Mouse (Mus musculus): Measurements from ENCODE around the gene Slc7a9. TPM values are rescaled to one million over a fixed set of nuclear protein-coding genes. Genes with fewer than 3 reads are reported as not detected.

Gene Slc7a9
- total RNA-seq (2014; rRNA removed) (not detected in 2 replicates), polyA plus RNA-seq (2015; fragmentation: Nextera tagmentation; extraction: Ambion mirVana) (0.59 TPM in 1 of 2 replicates, not detected in the other)

GRCm38 (mm10) chr7:35447996-35448846 is at the start of gene Slc7a9:
TSS of gene Slc7a9 (plus strand) at chr7:35448796.
- Histone ChIP-seq H3K27me3 (ENCODE audit: insufficient read depth, low read length) (no peaks in the 10 kb centered on the region), H3K36me3 (ENCODE audit: insufficient read depth, low read length) (no peaks in the 10 kb centered on the region), H3K9me3 (ENCODE audit: low read length) (0 out of 2 replicates have a peak, but pooled peaks cover 4% of the 10 kb centered on the region), H3K9ac (replicated peaks; ENCODE audit: low read length, poor library complexity, severe bottlenecking) (no peak within 1 kb of the TSS), H3K27ac (ENCODE audit: low read depth, low read length) (no peak within 1 kb of the TSS), H3K4me1 (ENCODE audit: insufficient read depth, low read length) (no peaks in the 10 kb centered on the region), H3K4me3 (ENCODE audit: low read depth, low read length) (no peak within 1 kb of the TSS), H3K4me2 (ENCODE audit: low read depth, low read length, poor library complexity, severe bottlenecking) (no peak within 1 kb of the TSS)
- 29% methylated on average over 15 of the region's 15 CpGs for WGBS
- ATAC-seq (ENCODE audit: low FRiP score) = no peak
- no peak for TF ChIP-seq CTCF (IDR thresholded peaks at IDR 0.05)
- DNase-seq (ENCODE audit: low spot score) = no peak

DNA sequence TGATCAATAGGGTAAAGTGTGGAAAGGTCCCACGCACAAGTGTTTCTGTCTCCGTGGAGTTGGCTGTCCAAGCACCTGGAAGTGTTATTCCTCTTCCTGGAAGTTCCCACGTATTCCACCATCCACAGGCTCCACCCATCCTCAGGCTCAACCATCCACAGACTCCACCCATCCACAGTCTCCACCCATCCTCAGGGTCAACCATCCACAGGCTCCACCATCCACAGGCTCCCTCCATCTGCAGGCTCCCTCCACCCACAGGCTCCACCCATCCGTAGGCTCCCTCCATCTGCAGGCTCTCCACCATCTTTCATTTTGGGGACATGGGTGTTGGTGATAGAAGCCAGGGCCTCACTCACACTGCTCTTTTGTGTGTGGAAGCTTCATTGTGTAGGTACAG is 47.4 kb upstream of the Slc7a9 start:
- Histone ChIP-seq H3K4me1 (ENCODE audit: insufficient read depth, low read length) (peaks cover 7% of the 10 kb centered on the region), H3K9me3 (ENCODE audit: low read length) (no peaks in the 10 kb centered on the region), H3K4me2 (ENCODE audit: low read depth, low read length, poor library complexity, severe bottlenecking) (no peak overlapping the region), H3K9ac (replicated peaks; ENCODE audit: low read length, poor library complexity, severe bottlenecking) (no peak overlapping the region), H3K27ac (ENCODE audit: low read depth, low read length) (no peak overlapping the region), H3K4me3 (ENCODE audit: low read depth, low read length) (no peak overlapping the region), H3K36me3 (ENCODE audit: insufficient read depth, low read length) (peaks cover 29% of the 10 kb centered on the region), H3K27me3 (ENCODE audit: insufficient read depth, low read length) (no peaks in the 10 kb centered on the region)
- DNase-seq (ENCODE audit: low spot score) (no peak), ATAC-seq (ENCODE audit: low FRiP score) (no peak)
- TF ChIP-seq CTCF (IDR thresholded peaks at IDR 0.05) = no peak
- 88% methylated on average over 4 of the region's 4 CpGs for WGBS

- DNase-seq (ENCODE audit: low spot score) (no peak), ATAC-seq (ENCODE audit: low FRiP score) (no peak)
- H3K27me3 ChIP-seq (ENCODE audit: insufficient read depth, low read length) = no peaks in the 10 kb centered on the region
- H3K4me1 ChIP-seq (ENCODE audit: insufficient read depth, low read length) = no peaks in the 10 kb centered on the region
- H3K4me3 ChIP-seq (ENCODE audit: low read depth, low read length) = no peak overlapping the region
- 75% methylated on average over 5 of the region's 5 CpGs for WGBS
- no peaks in the 10 kb centered on the region for H3K9me3 ChIP-seq (ENCODE audit: low read length)
- H3K27ac ChIP-seq (ENCODE audit: low read depth, low read length) = no peak overlapping the region
- no peak for TF ChIP-seq CTCF (IDR thresholded peaks at IDR 0.05)
- peaks cover 20% of the 10 kb centered on the region for H3K36me3 ChIP-seq (ENCODE audit: insufficient read depth, low read length)
- no peak overlapping the region for H3K4me2 ChIP-seq (ENCODE audit: low read depth, low read length, poor library complexity, severe bottlenecking)
- H3K9ac ChIP-seq (replicated peaks; ENCODE audit: low read length, poor library complexity, severe bottlenecking) = no peak overlapping the region
These were observed 33.4 kb upstream of the Slc7a9 start for GRCm38 (mm10) chr7:35415226-35415625.

DNA sequence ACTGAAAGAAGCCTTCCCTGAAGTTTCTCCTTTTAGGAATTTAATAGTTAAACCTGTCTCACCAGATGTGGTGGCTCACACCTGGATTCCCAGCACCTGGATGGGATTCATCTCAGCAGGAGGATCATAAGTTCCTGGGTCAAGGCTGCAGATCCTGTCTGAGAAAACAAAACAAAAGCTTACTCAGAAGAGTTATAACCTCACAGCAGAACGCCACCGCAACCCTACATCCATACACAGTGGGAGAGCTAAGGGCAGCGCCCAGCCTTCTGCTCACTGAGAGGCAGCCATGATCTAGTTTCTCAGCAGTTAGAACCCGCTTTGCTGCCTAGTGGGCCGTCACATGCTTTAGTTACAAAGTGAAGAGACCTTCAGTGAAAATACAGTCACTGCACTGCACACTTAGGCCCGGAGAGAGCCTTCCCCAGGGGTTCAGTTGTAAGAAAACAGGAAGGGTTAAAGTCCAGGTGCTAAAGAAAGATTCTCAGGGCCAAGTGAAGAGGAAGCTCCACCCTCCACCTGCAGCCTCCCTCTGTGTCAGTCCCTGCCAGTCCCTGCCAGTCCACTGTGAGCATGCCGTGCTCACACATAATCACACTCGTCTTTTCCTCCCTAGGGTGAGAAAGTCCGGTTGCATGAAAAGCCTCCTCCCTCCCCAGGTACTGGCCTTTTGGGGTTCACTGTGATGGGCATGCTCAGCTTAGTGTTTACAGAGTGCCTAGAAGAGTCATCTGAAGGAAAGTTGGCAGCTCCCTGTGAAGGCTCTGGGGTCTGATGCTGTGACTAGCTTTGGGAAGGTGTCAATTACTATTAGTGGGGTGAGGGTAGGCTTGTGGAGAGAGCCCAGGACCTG is 32.6 kb upstream of the Slc7a9 start:
- Histone ChIP-seq H3K9me3 (ENCODE audit: low read length) (no peaks in the 10 kb centered on the region), H3K4me2 (ENCODE audit: low read depth, low read length, poor library complexity, severe bottlenecking) (no peak overlapping the region), H3K4me1 (ENCODE audit: insufficient read depth, low read length) (no peaks in the 10 kb centered on the region), H3K27me3 (ENCODE audit: insufficient read depth, low read length) (no peaks in the 10 kb centered on the region), H3K4me3 (ENCODE audit: low read depth, low read length) (no peak overlapping the region), H3K9ac (replicated peaks; ENCODE audit: low read length, poor library complexity, severe bottlenecking) (no peak overlapping the region), H3K27ac (ENCODE audit: low read depth, low read length) (no peak overlapping the region), H3K36me3 (ENCODE audit: insufficient read depth, low read length) (peaks cover 24% of the 10 kb centered on the region)
- WGBS = 83% methylated on average over 9 of the region's 9 CpGs
- DNase-seq (ENCODE audit: low spot score) (no peak), ATAC-seq (ENCODE audit: low FRiP score) (no peak)
- TF ChIP-seq CTCF (IDR thresholded peaks at IDR 0.05) = no peak

- ATAC-seq (ENCODE audit: low FRiP score) (no peak), DNase-seq (ENCODE audit: low spot score) (no peak)
- Histone ChIP-seq H3K36me3 (ENCODE audit: insufficient read depth, low read length) (peaks cover 29% of the 10 kb centered on the region), H3K27ac (ENCODE audit: low read depth, low read length) (no peak overlapping the region), H3K9ac (replicated peaks; ENCODE audit: low read length, poor library complexity, severe bottlenecking) (no peak overlapping the region), H3K4me1 (ENCODE audit: insufficient read depth, low read length) (no peaks in the 10 kb centered on the region), H3K4me2 (ENCODE audit: low read depth, low read length, poor library complexity, severe bottlenecking) (no peak overlapping the region), H3K9me3 (ENCODE audit: low read length) (no peaks in the 10 kb centered on the region), H3K4me3 (ENCODE audit: low read depth, low read length) (no peak overlapping the region), H3K27me3 (ENCODE audit: insufficient read depth, low read length) (no peaks in the 10 kb centered on the region)
- TF ChIP-seq CTCF (IDR thresholded peaks at IDR 0.05) = no peak
- WGBS = 95% methylated on average over 5 of the region's 5 CpGs
These were observed 32.0 kb upstream of the Slc7a9 start for GRCm38 (mm10) chr7:35416654-35416948.

DNA sequence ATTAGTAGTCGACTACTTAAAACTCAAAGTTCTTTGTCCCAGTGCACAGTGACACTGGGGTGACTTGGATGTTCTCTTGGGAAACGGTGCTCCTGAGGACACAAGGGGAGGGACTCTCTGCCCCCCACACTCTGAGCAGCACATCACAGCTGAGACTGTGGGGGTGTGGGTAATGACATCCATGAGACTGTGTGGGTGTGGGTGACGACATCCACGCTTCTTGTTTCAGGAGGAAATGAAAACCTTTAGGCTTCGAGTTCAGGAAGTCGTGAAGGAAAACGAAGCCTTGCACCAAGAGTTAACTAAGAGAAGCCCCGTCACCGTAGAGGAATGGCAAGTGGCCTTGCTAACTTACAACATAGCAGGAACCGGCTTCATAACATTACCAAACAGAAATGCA is 25.5 kb upstream of the Slc7a9 start:
- Histone ChIP-seq H3K9ac (replicated peaks; ENCODE audit: low read length, poor library complexity, severe bottlenecking) (no peak overlapping the region), H3K4me1 (ENCODE audit: insufficient read depth, low read length) (no peaks in the 10 kb centered on the region), H3K27ac (ENCODE audit: low read depth, low read length) (no peak overlapping the region), H3K36me3 (ENCODE audit: insufficient read depth, low read length) (peaks cover 35% of the 10 kb centered on the region), H3K9me3 (ENCODE audit: low read length) (no peaks in the 10 kb centered on the region), H3K27me3 (ENCODE audit: insufficient read depth, low read length) (no peaks in the 10 kb centered on the region), H3K4me2 (ENCODE audit: low read depth, low read length, poor library complexity, severe bottlenecking) (no peak overlapping the region), H3K4me3 (ENCODE audit: low read depth, low read length) (no peak overlapping the region)
- no peak for ATAC-seq (ENCODE audit: low FRiP score)
- no peak for DNase-seq (ENCODE audit: low spot score)
- 95% methylated on average over 10 of the region's 10 CpGs for WGBS
- TF ChIP-seq CTCF (IDR thresholded peaks at IDR 0.05) = no peak
